Mouse (Mus musculus): ENCODE results near the gene Ift57. TPM values are rescaled to one million over a fixed set of nuclear protein-coding genes. Genes with fewer than 3 reads are reported as not detected.

Ift57 gene
- 20.1 and 23.6 TPM in 2 replicates for polyA plus RNA-seq (2015; fragmentation: Nextera tagmentation; extraction: Ambion mirVana)

GRCm38 (mm10) chr16:49698620-49699525 is at the start of gene Ift57:
Ift57 (plus strand) TSS chr16:49699233.
- peak within 1 kb of the TSS; percentile 99 for H3K4me2 ChIP-seq (ENCODE audit: low read depth, low read length)
- peak; percentile 100 for ATAC-seq (replicated peaks; ENCODE audit: extremely low read depth, insufficient read depth, low FRiP score)
- H3K36me3 ChIP-seq (ENCODE audit: control insufficient read depth, insufficient read depth): no peaks in the 10 kb centered on the region
- peaks cover 7% of the 10 kb centered on the region for H3K4me1 ChIP-seq (ENCODE audit: control insufficient read depth, insufficient read depth, low read length)
- H3K27ac ChIP-seq (ENCODE audit: low read length): peak within 1 kb of the TSS; percentile 41
- peak within 1 kb of the TSS; percentile 91 for H3K4me3 ChIP-seq (ENCODE audit: low read length)
- 2% methylated on average over 52 of the region's 53 CpGs for WGBS
- H3K9me3 ChIP-seq (replicated peaks; ENCODE audit: control insufficient read depth, low read length): no peaks in the 10 kb centered on the region
- H3K9ac ChIP-seq (ENCODE audit: low read length): peak within 1 kb of the TSS; percentile 84
- H3K27me3 ChIP-seq (ENCODE audit: control insufficient read depth, insufficient read depth, low read length): no peaks in the 10 kb centered on the region

- no peaks in the 10 kb centered on the region for H3K9me3 ChIP-seq (replicated peaks; ENCODE audit: control insufficient read depth, low read length)
- WGBS: 85% methylated on average over 4 of the region's 4 CpGs
- no peaks in the 10 kb centered on the region for H3K4me1 ChIP-seq (ENCODE audit: control insufficient read depth, insufficient read depth, low read length)
These were observed 41.9 kb upstream of the Ift57 start for GRCm38 (mm10) chr16:49657182-49657581.

DNA sequence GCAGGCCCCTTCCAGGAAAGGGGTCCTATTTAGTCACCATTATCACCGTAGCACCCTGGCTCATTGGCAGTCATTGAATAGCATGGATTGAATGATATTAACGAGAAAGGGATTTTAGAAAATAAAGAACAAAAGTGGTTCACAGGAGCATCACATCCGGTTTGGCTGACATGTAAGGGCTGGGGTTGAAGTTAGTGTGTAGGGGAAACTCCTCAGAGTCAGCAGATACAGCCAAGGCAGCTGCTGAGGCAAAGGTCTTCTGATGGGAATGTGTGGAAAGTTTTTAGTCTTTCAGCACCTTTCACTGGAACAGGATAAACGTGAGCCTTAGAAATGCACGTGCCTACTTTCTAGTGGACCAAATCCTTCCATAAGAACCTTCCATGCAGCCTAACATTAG is 41.0 kb upstream of the Ift57 start:
- H3K4me1 ChIP-seq (ENCODE audit: control insufficient read depth, insufficient read depth, low read length): no peaks in the 10 kb centered on the region
- no peak overlapping the region for H3K4me2 ChIP-seq (ENCODE audit: low read depth, low read length)
- H3K36me3 ChIP-seq (ENCODE audit: control insufficient read depth, insufficient read depth): no peaks in the 10 kb centered on the region
- H3K27ac ChIP-seq (ENCODE audit: low read length): no peak overlapping the region
- no peak overlapping the region for H3K4me3 ChIP-seq (ENCODE audit: low read length)
- H3K27me3 ChIP-seq (ENCODE audit: control insufficient read depth, insufficient read depth, low read length): no peaks in the 10 kb centered on the region
- 60% methylated on average over 5 of the region's 5 CpGs for WGBS
- no peak overlapping the region for H3K9ac ChIP-seq (ENCODE audit: low read length)
- no peaks in the 10 kb centered on the region for H3K9me3 ChIP-seq (replicated peaks; ENCODE audit: control insufficient read depth, low read length)
- ATAC-seq (replicated peaks; ENCODE audit: extremely low read depth, insufficient read depth, low FRiP score): no peak

More at GRCm38 (mm10) chr16:49657182-49657581, 41.9 kb upstream of the Ift57 start:
- H3K4me2 ChIP-seq (ENCODE audit: low read depth, low read length): no peak overlapping the region
- H3K9ac ChIP-seq (ENCODE audit: low read length): no peak overlapping the region
- H3K4me3 ChIP-seq (ENCODE audit: low read length): no peak overlapping the region
- no peaks in the 10 kb centered on the region for H3K27me3 ChIP-seq (ENCODE audit: control insufficient read depth, insufficient read depth, low read length)
- no peaks in the 10 kb centered on the region for H3K36me3 ChIP-seq (ENCODE audit: control insufficient read depth, insufficient read depth)
- no peak for ATAC-seq (replicated peaks; ENCODE audit: extremely low read depth, insufficient read depth, low FRiP score)
- no peak overlapping the region for H3K27ac ChIP-seq (ENCODE audit: low read length)

GRCm38 (mm10) chr16:49659131-49659530 is 39.9 kb upstream of the Ift57 start:
- Histone ChIP-seq H3K4me2 (ENCODE audit: low read depth, low read length) (no peak overlapping the region), H3K9me3 (replicated peaks; ENCODE audit: control insufficient read depth, low read length) (no peaks in the 10 kb centered on the region), H3K9ac (ENCODE audit: low read length) (no peak overlapping the region), H3K27ac (ENCODE audit: low read length) (no peak overlapping the region), H3K27me3 (ENCODE audit: control insufficient read depth, insufficient read depth, low read length) (no peaks in the 10 kb centered on the region), H3K4me3 (ENCODE audit: low read length) (no peak overlapping the region), H3K36me3 (ENCODE audit: control insufficient read depth, insufficient read depth) (no peaks in the 10 kb centered on the region), H3K4me1 (ENCODE audit: control insufficient read depth, insufficient read depth, low read length) (no peaks in the 10 kb centered on the region)
- ATAC-seq (replicated peaks; ENCODE audit: extremely low read depth, insufficient read depth, low FRiP score): no peak
- 55% methylated on average over 2 of the region's 2 CpGs for WGBS

- no peaks in the 10 kb centered on the region for H3K9me3 ChIP-seq (replicated peaks; ENCODE audit: control insufficient read depth, low read length)
- H3K4me3 ChIP-seq (ENCODE audit: low read length): no peak overlapping the region
- no peaks in the 10 kb centered on the region for H3K27me3 ChIP-seq (ENCODE audit: control insufficient read depth, insufficient read depth, low read length)
- no peak overlapping the region for H3K9ac ChIP-seq (ENCODE audit: low read length)
- ATAC-seq (replicated peaks; ENCODE audit: extremely low read depth, insufficient read depth, low FRiP score): no peak
- H3K36me3 ChIP-seq (ENCODE audit: control insufficient read depth, insufficient read depth): no peaks in the 10 kb centered on the region
- no peak overlapping the region for H3K27ac ChIP-seq (ENCODE audit: low read length)
- H3K4me2 ChIP-seq (ENCODE audit: low read depth, low read length): no peak overlapping the region
- 85% methylated on average over 3 of the region's 3 CpGs for WGBS
- H3K4me1 ChIP-seq (ENCODE audit: control insufficient read depth, insufficient read depth, low read length): no peaks in the 10 kb centered on the region
These were observed 38.9 kb upstream of the Ift57 start for GRCm38 (mm10) chr16:49660111-49660510.

- no peak for ATAC-seq (replicated peaks; ENCODE audit: extremely low read depth, insufficient read depth, low FRiP score)
- no peaks in the 10 kb centered on the region for H3K36me3 ChIP-seq (ENCODE audit: control insufficient read depth, insufficient read depth)
- no peak overlapping the region for H3K4me2 ChIP-seq (ENCODE audit: low read depth, low read length)
- no peaks in the 10 kb centered on the region for H3K27me3 ChIP-seq (ENCODE audit: control insufficient read depth, insufficient read depth, low read length)
- H3K9me3 ChIP-seq (replicated peaks; ENCODE audit: control insufficient read depth, low read length): no peaks in the 10 kb centered on the region
- H3K27ac ChIP-seq (ENCODE audit: low read length): no peak overlapping the region
- H3K4me1 ChIP-seq (ENCODE audit: control insufficient read depth, insufficient read depth, low read length): no peaks in the 10 kb centered on the region
- H3K4me3 ChIP-seq (ENCODE audit: low read length): no peak overlapping the region
- no peak overlapping the region for H3K9ac ChIP-seq (ENCODE audit: low read length)
- 83% methylated on average over 6 of the region's 6 CpGs for WGBS
These were observed 36.8 kb upstream of the Ift57 start for GRCm38 (mm10) chr16:49662201-49662600.

- WGBS: 79% methylated on average over 7 of the region's 7 CpGs
These were observed 34.4 kb upstream of the Ift57 start for GRCm38 (mm10) chr16:49664677-49665076.

DNA sequence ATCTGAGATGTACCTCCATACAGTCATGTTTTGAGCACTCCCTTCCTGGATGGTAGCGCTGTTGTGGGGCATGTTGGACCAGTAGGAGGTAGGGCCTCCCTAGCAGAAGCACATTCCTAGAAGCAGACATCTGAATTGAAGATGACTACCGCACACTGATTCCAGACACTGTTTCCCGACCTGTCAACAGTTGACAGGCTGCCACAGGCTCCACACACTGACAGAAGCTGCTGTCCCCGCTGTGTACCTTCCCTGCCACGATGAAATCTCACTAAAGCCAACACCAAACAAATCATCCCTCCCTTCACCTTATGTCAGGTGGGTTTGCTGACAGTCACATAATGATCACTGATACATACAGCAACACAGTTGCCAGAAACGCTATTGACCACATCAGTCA is 19.4 kb upstream of the Ift57 start:
- Histone ChIP-seq H3K4me2 (ENCODE audit: low read depth, low read length) (no peak overlapping the region), H3K9ac (ENCODE audit: low read length) (no peak overlapping the region), H3K9me3 (replicated peaks; ENCODE audit: control insufficient read depth, low read length) (no peaks in the 10 kb centered on the region), H3K27ac (ENCODE audit: low read length) (no peak overlapping the region), H3K4me3 (ENCODE audit: low read length) (no peak overlapping the region), H3K36me3 (ENCODE audit: control insufficient read depth, insufficient read depth) (no peaks in the 10 kb centered on the region), H3K4me1 (ENCODE audit: control insufficient read depth, insufficient read depth, low read length) (no peaks in the 10 kb centered on the region), H3K27me3 (ENCODE audit: control insufficient read depth, insufficient read depth, low read length) (no peaks in the 10 kb centered on the region)
- WGBS: 66% methylated on average over 6 of the region's 6 CpGs
- ATAC-seq (replicated peaks; ENCODE audit: extremely low read depth, insufficient read depth, low FRiP score): no peak

More at GRCm38 (mm10) chr16:49664677-49665076, 34.4 kb upstream of the Ift57 start:
- ATAC-seq (replicated peaks; ENCODE audit: extremely low read depth, insufficient read depth, low FRiP score): no peak
- no peaks in the 10 kb centered on the region for H3K36me3 ChIP-seq (ENCODE audit: control insufficient read depth, insufficient read depth)
- H3K4me1 ChIP-seq (ENCODE audit: control insufficient read depth, insufficient read depth, low read length): no peaks in the 10 kb centered on the region
- no peak overlapping the region for H3K9ac ChIP-seq (ENCODE audit: low read length)
- H3K4me3 ChIP-seq (ENCODE audit: low read length): no peak overlapping the region
- no peak overlapping the region for H3K27ac ChIP-seq (ENCODE audit: low read length)
- no peak overlapping the region for H3K4me2 ChIP-seq (ENCODE audit: low read depth, low read length)
- no peaks in the 10 kb centered on the region for H3K27me3 ChIP-seq (ENCODE audit: control insufficient read depth, insufficient read depth, low read length)
- H3K9me3 ChIP-seq (replicated peaks; ENCODE audit: control insufficient read depth, low read length): no peaks in the 10 kb centered on the region

DNA sequence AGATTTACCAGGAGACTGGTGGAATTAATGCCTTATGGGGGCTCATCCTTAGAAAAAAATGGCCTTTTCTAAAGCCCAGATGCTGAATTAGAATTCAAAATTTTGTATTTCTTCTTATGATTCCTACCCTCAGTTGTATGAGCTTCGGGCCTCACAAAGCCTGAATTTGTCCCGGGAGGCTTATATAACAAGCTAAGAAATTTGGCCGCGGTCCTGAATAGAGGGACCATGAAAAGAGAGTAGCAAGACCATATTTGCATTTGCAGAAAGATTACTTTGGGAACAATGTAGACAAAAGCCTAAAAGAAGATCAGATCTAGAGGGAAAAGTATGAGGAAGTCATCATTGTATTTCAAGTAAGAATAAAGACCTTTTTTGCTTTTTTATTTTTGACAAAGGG is 14.1 kb upstream of the Ift57 start:
- Histone ChIP-seq H3K4me2 (ENCODE audit: low read depth, low read length) (no peak overlapping the region), H3K9me3 (replicated peaks; ENCODE audit: control insufficient read depth, low read length) (no peaks in the 10 kb centered on the region), H3K36me3 (ENCODE audit: control insufficient read depth, insufficient read depth) (no peaks in the 10 kb centered on the region), H3K9ac (ENCODE audit: low read length) (no peak overlapping the region), H3K27me3 (ENCODE audit: control insufficient read depth, insufficient read depth, low read length) (no peaks in the 10 kb centered on the region), H3K4me3 (ENCODE audit: low read length) (no peak overlapping the region), H3K27ac (ENCODE audit: low read length) (no peak overlapping the region), H3K4me1 (ENCODE audit: control insufficient read depth, insufficient read depth, low read length) (no peaks in the 10 kb centered on the region)
- no peak for ATAC-seq (replicated peaks; ENCODE audit: extremely low read depth, insufficient read depth, low FRiP score)
- WGBS: 87% methylated on average over 4 of the region's 4 CpGs

Measured in heart, embryonic 16.5 days (tissue).